ENCODE assay signal across 17 mouse cellular contexts in the genomic region with DNA sequence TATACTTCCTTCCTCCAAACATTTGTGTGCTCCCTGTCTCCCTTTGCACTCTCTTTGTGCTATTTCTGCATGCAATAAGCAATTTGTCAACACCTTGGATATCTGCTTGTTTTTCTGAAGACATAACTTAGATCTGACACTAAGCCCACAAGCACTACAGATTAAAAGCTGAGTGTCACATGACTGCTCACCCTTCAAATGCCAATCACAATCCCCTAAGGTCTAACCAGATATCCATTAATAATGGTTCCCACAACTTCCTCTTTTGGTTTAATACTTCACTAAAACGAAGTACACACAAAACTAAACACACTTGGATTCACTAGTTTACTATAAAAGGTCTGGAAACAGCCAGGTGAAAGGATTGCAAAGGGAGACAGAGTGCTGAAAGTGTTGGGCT.
"Had no signal": no experiment of that assay in that cellular context is flagged by ENCODE, and none has a peak within 500 bp of the region (broad histone marks: within the 10 kb centered on the region; RNA-seq: fewer than 3 reads in every experiment).

No protein-coding gene starts in this region.

- ATAC-seq: liver, postnatal 0 days; lung, postnatal 0 days; midbrain, embryonic 13.5 days; midbrain, embryonic 15.5 days had no signal

- H3K4me1 ChIP-seq: lung, embryonic 15.5 days; megakaryocyte, embryonic 14.5 days; midbrain, embryonic 13.5 days; midbrain, embryonic 15.5 days; neural tube, embryonic 12.5 days; stomach, embryonic 15.5 days had no signal

- H3K27ac ChIP-seq: lung, embryonic 15.5 days; midbrain, embryonic 13.5 days; midbrain, embryonic 15.5 days; neural tube, embryonic 12.5 days; stomach, embryonic 15.5 days; stomach, postnatal 0 days had no signal

- H3K27me3 ChIP-seq: lung, embryonic 15.5 days; megakaryocyte, embryonic 14.5 days; midbrain, embryonic 13.5 days; midbrain, embryonic 15.5 days; neural tube, embryonic 12.5 days; stomach, embryonic 15.5 days had no signal

- H3K4me3 ChIP-seq: lung, embryonic 15.5 days; megakaryocyte, embryonic 14.5 days; midbrain, embryonic 13.5 days; midbrain, embryonic 15.5 days; neural tube, embryonic 12.5 days; stomach, embryonic 15.5 days had no signal

- H3K9ac ChIP-seq: liver, postnatal 0 days; lung, embryonic 15.5 days; midbrain, embryonic 13.5 days; midbrain, embryonic 15.5 days; neural tube, embryonic 12.5 days; stomach, embryonic 15.5 days had no signal

- H3K9me3 ChIP-seq: lung, embryonic 15.5 days; megakaryocyte, embryonic 14.5 days; midbrain, embryonic 13.5 days; midbrain, embryonic 15.5 days; neural tube, embryonic 12.5 days; stomach, embryonic 15.5 days had no signal

- DNase-seq: liver, postnatal 0 days; lung, adult 2 months; lung, postnatal 14 days; lung, postnatal 4 days; right cerebral cortex, postnatal 14 days; thymus, adult 2 months; thymus, postnatal 25 days; thymus, postnatal 4 days had no signal

- H3K36me3 ChIP-seq: lung, embryonic 15.5 days; midbrain, embryonic 15.5 days; neural tube, embryonic 12.5 days; stomach, embryonic 15.5 days had no signal

- H3K4me2 ChIP-seq: lung, embryonic 15.5 days; midbrain, embryonic 11.5 days; midbrain, embryonic 13.5 days; midbrain, embryonic 15.5 days; neural tube, embryonic 12.5 days; stomach, embryonic 15.5 days had no signal
